Mouse (Mus musculus): ENCODE data around the gene Tchp. TPM values are rescaled to one million over a fixed set of nuclear protein-coding genes. Genes with fewer than 3 reads are reported as not detected.

The Tchp gene
- polyA plus RNA-seq, 1 experiment = not detected

DNA sequence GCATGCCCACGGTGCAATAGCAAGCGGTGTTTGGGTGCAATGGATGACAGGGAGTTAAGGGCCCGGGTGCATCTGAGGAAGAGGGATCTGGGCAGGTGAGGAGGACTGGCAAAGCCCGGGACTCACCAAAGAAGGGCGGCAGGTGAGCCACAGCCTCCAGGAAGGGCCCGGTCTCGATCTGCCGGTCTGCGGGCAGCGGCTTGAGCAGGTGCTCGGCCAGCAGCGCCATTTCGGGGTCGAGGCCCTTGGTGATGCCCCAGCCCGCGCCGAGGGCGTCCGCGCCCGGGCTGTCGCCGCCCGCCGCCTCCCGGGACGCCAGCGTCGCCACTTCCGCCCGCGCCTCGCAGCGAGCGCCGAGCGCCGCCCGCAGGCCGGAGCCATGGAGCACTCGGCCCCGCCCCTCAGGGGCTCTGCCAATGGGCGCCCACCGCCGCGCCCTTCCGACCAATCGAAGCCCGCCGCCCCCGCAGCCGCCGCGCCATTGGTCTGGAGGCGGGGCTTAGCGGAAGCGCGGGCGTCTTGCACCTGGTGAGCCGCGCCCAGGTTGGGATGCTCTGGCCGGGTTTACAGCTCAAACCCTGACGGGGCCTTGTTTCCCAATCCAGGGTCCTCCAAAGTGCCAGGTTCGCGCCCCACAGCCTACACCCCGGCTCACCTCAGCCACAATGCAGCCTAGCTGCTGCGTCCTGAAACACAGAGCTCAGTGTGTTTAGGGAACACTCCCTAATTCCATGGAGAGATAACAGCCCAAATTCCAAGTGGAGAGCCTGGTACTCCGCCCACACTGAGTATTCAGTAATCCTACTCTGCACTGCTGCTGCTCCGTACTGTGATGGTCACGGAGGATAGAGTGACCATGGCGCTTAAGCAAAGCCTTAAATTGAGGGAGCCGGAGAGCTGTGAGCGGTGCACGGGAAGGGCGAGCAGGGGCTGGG lies 16.7 kb upstream of the Tchp start, which contains the start of gene Gltp:
Gene Gltp (minus strand): TSS at position 352 of the 935 bp plus-strand sequence.
- Histone ChIP-seq H3K4me3 (ENCODE audit: insufficient read depth, low read depth, low read length) (peak within 1 kb of the TSS; percentile 83), H3K27ac (ENCODE audit: insufficient read depth, low read depth, low read length) (peak within 1 kb of the TSS; percentile 48; the same call in 1 of the 2 replicates), H3K4me1 (ENCODE audit: control insufficient read depth, insufficient read depth, low read length) (peaks cover 25% of the 10 kb centered on the region)
- 4% methylated on average over 75 of the region's 75 CpGs for WGBS
- TF ChIP-seq CTCF (IDR thresholded peaks at IDR 0.05; ENCODE audit: insufficient read depth, low read depth, low read length) (peak; percentile 9; the same call in 1 of the 2 replicates), POLR2A (IDR thresholded peaks at IDR 0.05; ENCODE audit: insufficient read depth, low read depth, low read length) (peak; percentile 59)

DNA sequence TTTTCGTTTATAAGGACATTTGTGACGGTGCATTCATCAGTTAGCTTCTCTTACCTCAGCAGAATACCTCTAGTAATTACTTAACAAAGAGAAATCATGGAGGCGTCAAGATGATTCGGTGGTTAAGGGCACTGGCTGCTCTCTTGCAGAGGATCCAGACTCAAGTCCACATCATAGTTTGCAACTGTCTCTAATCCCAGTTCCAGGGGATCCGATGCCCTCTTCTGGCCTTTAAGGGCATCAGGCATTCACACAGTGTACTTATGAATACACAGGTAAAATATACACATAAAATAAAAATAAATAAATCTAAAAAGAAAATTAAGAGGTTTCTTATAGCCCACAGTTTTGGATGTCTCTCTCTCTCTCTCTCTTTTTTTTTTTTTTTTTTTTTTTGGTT lies 11.8 kb upstream of the Tchp start:
- 62% methylated on average over 5 of the region's 5 CpGs for WGBS
- TF ChIP-seq CTCF (IDR thresholded peaks at IDR 0.05; ENCODE audit: insufficient read depth, low read depth, low read length) = no peak
- no peak for TF ChIP-seq POLR2A (IDR thresholded peaks at IDR 0.05; ENCODE audit: insufficient read depth, low read depth, low read length)

DNA sequence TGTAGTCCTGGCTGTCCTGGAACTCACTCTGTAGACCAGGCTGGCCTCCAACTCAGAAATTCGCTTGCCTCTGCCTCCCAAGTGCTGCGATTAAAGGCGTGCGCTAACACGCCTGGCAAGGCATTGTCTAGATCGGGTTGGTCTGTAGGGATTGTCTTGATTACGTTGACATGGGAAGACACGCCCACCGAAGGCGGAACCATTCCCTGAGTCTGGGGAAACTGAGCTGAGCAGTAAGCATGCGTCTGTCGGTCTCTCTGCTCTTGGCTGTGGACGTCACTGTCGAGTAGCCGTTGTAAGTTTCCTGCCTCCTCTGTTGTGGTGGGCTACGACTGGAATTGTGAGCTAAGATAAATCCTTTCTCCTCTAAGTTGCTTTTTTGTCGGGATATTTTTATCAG lies 10.6 kb upstream of the Tchp start:
- TF ChIP-seq CTCF (IDR thresholded peaks at IDR 0.05; ENCODE audit: insufficient read depth, low read depth, low read length) = no peak
- TF ChIP-seq POLR2A (IDR thresholded peaks at IDR 0.05; ENCODE audit: insufficient read depth, low read depth, low read length) = no peak
- WGBS = 88% methylated on average over 17 of the region's 17 CpGs
- no peak overlapping the region for H3K4me3 ChIP-seq (ENCODE audit: insufficient read depth, low read depth, low read length)
- no peak overlapping the region for H3K27ac ChIP-seq (ENCODE audit: insufficient read depth, low read depth, low read length)
- no peaks in the 10 kb centered on the region for H3K4me1 ChIP-seq (ENCODE audit: control insufficient read depth, insufficient read depth, low read length)

More for the DNA sequence above, 11.8 kb upstream of the Tchp start:
- Histone ChIP-seq H3K4me1 (ENCODE audit: control insufficient read depth, insufficient read depth, low read length) (peaks cover 3% of the 10 kb centered on the region; the same call in 1 of the 2 replicates), H3K4me3 (ENCODE audit: insufficient read depth, low read depth, low read length) (no peak overlapping the region), H3K27ac (ENCODE audit: insufficient read depth, low read depth, low read length) (no peak overlapping the region)

DNA sequence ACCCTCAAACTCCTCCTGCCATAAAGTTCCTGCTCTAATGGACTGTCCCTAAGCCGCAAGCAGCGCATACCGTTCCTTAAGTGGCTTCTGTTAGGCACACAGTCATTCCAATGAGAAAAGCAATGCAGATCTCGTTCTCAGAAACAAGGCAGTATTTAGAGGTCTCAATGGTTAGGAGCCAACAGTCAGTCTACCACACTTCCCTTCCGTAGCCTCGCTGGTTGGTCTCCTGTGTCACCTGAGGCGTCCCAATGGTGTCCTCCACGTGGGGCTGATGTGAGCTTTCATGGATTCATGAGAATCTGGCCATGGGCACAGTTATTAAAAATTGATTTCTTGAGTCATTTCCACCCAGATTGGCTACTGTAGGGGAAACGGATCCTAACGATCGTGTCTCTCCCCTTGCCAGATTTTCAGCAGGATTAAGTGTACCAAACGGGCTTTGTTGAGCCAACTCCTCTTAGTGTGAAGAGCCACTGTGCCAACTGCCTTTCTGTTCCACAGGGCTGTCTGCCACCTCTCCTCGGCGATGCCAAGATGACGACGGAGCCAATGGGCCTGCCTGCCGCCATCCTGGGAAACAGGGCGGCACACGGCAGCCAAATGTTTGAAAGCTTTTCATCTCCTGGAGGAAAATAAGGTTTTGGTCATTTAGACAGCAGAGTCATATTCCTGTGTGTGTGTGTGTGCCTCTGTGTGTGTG lies 9.4 kb upstream of the Tchp start:
- no peak overlapping the region for H3K27ac ChIP-seq (ENCODE audit: insufficient read depth, low read depth, low read length)
- no peak overlapping the region for H3K4me3 ChIP-seq (ENCODE audit: insufficient read depth, low read depth, low read length)

DNA sequence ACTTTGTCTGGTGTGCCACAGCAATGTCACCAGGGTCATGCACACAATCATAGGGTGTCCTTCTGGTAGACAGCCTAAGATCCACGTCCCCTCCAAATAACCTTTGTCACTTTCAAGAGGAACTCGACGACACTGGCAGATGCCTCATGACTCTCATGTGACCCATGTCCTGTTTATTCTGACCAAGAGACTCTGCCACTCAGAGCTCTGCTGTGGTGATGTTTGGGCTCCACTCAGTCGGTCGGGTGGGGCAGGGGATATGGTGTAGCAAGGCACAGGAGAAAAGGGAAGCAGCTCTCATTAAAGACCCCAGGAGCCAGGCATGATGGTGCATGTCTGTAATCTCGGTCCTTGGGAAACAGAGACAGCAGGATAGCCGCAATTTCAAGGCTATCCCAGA lies 8.5 kb upstream of the Tchp start:
- Histone ChIP-seq H3K4me1 (ENCODE audit: control insufficient read depth, insufficient read depth, low read length) (no peaks in the 10 kb centered on the region), H3K4me3 (ENCODE audit: insufficient read depth, low read depth, low read length) (no peak overlapping the region), H3K27ac (ENCODE audit: insufficient read depth, low read depth, low read length) (no peak overlapping the region)
- WGBS = 61% methylated on average over 7 of the region's 7 CpGs
- TF ChIP-seq POLR2A (IDR thresholded peaks at IDR 0.05; ENCODE audit: insufficient read depth, low read depth, low read length) (no peak), CTCF (IDR thresholded peaks at IDR 0.05; ENCODE audit: insufficient read depth, low read depth, low read length) (no peak)

More for the DNA sequence above, 9.4 kb upstream of the Tchp start:
- H3K4me1 ChIP-seq (ENCODE audit: control insufficient read depth, insufficient read depth, low read length) = no peaks in the 10 kb centered on the region
- 48% methylated on average over 19 of the region's 19 CpGs for WGBS
- TF ChIP-seq POLR2A (IDR thresholded peaks at IDR 0.05; ENCODE audit: insufficient read depth, low read depth, low read length) (no peak), CTCF (IDR thresholded peaks at IDR 0.05; ENCODE audit: insufficient read depth, low read depth, low read length) (no peak)

DNA sequence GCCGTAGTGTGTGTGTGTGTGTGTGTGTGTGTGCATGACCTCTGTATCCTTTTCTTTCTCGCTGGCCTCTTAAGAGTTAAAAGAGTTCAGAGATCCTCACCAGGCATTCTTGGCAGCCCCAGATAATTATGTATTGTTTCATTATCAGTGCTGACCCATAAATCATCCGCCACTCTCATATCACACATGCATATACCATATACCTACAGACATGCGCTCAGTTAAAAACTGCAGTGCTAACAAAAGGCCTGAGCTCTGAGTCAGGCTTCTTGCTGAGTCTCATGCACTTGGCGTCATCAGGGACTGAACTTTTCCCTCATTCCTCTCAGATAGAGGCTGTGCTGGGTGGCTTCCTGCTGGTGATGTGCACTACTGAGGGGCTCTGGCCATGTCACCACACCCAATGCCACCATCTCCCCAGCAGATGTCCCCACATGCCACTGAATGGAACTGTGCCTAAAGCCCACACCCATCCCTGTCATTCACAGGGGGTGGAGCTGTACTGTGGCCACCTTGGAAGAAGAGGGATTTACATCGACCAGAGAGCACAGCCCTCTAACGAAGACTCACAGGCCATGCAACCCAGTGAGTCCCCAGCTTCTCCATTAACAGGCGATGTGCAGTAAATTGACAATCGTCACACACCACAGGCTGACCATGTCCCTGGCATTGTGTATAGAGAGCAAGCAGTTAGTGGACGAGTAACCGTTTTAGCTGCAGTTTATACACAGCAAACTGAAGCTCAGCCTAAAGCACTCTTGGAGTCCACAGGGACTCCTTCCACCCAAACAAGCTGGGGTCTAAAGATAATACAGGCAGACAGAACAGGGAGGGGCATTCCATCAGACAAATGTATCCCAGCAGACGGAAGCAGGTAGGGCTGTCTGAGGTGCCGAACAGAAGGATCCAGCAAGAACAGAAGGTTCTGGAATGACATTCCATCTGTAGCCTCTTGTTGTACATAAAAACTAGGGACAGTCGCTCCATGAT lies 4.9 kb upstream of the Tchp start:
- TF ChIP-seq POLR2A (IDR thresholded peaks at IDR 0.05; ENCODE audit: insufficient read depth, low read depth, low read length) (no peak), CTCF (IDR thresholded peaks at IDR 0.05; ENCODE audit: insufficient read depth, low read depth, low read length) (no peak)
- H3K4me1 ChIP-seq (ENCODE audit: control insufficient read depth, insufficient read depth, low read length) = no peaks in the 10 kb centered on the region
- H3K27ac ChIP-seq (ENCODE audit: insufficient read depth, low read depth, low read length) = no peak overlapping the region
- H3K4me3 ChIP-seq (ENCODE audit: insufficient read depth, low read depth, low read length) = no peak overlapping the region
- WGBS = 66% methylated on average over 14 of the region's 14 CpGs

DNA sequence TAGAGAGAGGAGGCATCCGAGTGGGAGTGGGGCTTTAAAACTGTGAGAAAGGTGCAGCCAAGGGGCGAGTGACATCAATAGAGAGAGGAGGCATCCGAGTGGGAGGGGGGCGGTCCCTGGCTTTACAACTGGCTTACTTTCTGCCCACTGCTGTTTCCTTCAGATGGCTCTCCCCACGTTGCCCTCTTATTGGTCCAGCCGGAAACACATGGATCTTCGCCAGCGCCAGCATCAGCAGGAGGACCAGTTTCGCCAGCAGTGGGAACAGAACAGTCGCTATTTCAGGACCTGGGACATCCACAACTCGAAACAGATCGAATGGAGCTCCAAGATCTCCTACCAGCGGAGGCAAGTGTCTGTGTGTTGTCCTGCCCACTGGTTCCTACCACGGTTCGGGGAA lies 931 bp downstream of the Tchp start:
- Histone ChIP-seq H3K27ac (ENCODE audit: insufficient read depth, low read depth, low read length) (no peak overlapping the region), H3K4me1 (ENCODE audit: control insufficient read depth, insufficient read depth, low read length) (peaks cover 5% of the 10 kb centered on the region), H3K4me3 (ENCODE audit: insufficient read depth, low read depth, low read length) (peak overlapping the region; percentile 65)
- TF ChIP-seq CTCF (IDR thresholded peaks at IDR 0.05; ENCODE audit: insufficient read depth, low read depth, low read length) = no peak
- 34% methylated on average over 15 of the region's 15 CpGs for WGBS

DNA sequence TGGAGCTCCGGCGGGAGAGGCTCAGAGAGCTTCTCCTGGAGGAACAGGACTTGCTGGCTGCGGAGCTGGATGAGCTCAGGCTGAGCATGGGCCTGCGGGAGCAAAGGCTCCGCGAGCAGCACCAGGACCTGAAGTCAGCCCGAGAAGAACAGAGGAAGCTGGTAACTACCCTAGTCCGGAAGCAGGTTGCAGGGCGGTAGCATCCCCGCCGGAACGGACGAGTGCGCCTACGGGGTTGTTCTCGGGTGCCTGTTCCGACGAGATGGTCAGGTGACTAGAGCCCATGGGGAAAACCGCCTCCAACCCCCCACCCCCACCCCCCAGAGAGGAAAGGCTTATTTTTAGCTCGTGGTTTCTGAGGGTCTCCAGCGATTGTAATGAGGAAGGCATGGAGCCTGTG lies 1.8 kb downstream of the Tchp start:
- Histone ChIP-seq H3K4me3 (ENCODE audit: insufficient read depth, low read depth, low read length) (no peak overlapping the region), H3K27ac (ENCODE audit: insufficient read depth, low read depth, low read length) (no peak overlapping the region), H3K4me1 (ENCODE audit: control insufficient read depth, insufficient read depth, low read length) (peaks cover 5% of the 10 kb centered on the region)
- TF ChIP-seq POLR2A (IDR thresholded peaks at IDR 0.05; ENCODE audit: insufficient read depth, low read depth, low read length) = no peak
- TF ChIP-seq CTCF (IDR thresholded peaks at IDR 0.05; ENCODE audit: insufficient read depth, low read depth, low read length) = no peak
- 93% methylated on average over 21 of the region's 21 CpGs for WGBS
